Mouse (Mus musculus): ENCODE measurements around the gene BC049352. TPM values are rescaled to one million over a fixed set of nuclear protein-coding genes. Genes with fewer than 3 reads are reported as not detected.

BC049352 gene
- polyA plus RNA-seq, 1 experiment from 2014 or later: not detected

DNA sequence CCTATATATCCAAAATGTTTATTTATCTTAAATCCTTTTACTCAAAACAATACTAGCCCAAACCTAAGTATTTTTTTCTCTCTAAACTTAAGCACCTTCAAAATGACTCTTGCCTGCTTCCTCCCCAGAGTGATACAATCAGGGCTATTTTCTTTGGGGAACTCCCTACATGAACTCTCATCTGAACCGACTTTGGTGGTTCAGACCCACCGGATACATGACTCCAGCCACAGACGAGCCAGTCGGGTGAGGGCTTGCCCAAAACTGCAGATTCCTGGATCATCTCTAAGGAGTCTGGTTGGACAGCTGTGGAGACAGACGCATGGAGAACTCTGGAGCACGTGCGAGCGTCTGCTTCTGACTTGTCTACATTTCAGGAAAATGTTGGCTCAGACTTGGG is 47.6 kb downstream of the BC049352 start:
- WGBS: 89% methylated on average over 8 of the region's 8 CpGs

DNA sequence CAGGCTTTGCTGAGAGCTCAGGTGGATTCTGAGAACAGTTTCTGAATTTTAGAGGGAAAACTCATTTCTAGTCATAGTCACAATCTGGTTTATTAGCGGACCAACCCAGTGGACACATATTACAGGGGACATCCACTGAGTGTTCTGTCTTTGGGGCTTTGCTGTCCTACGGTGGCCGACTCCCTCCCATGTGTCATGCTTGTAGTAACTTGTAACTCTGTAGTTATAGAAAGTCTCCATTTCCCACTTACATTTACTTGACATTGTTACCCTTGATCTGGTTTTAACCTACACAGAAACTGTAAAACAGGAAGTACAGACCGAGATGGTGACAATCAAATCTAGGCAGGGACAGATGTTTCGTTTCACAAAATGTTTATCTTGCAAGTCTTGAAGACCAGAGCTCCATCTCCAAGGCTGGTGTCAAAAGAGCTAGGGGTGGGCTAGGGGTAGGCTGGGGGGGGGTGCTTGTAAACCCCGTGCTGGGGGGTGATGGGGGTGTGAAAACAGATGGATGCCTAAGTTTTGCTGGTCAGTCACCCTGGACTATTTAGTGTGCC is 53.9 kb downstream of the BC049352 start:
- Histone ChIP-seq H3K36me3 (no peaks in the 10 kb centered on the region), H3K4me1 (replicated peaks) (no peaks in the 10 kb centered on the region), H3K27ac (no peak overlapping the region), H3K9ac (replicated peaks) (no peak overlapping the region), H3K9me3 (no peaks in the 10 kb centered on the region), H3K4me2 (replicated peaks) (no peak overlapping the region), H3K27me3 (no peaks in the 10 kb centered on the region), H3K4me3 (replicated peaks) (no peak overlapping the region)
- ATAC-seq: no peak
- WGBS: 86% methylated on average over 6 of the region's 6 CpGs

More for the DNA sequence above, 47.6 kb downstream of the BC049352 start:
- H3K27ac ChIP-seq: no peak overlapping the region
- H3K4me3 ChIP-seq (replicated peaks): no peak overlapping the region
- no peaks in the 10 kb centered on the region for H3K9me3 ChIP-seq
- ATAC-seq: no peak
- no peak overlapping the region for H3K9ac ChIP-seq (replicated peaks)
- H3K4me2 ChIP-seq (replicated peaks): no peak overlapping the region
- no peaks in the 10 kb centered on the region for H3K27me3 ChIP-seq
- no peaks in the 10 kb centered on the region for H3K4me1 ChIP-seq (replicated peaks)
- no peaks in the 10 kb centered on the region for H3K36me3 ChIP-seq

DNA sequence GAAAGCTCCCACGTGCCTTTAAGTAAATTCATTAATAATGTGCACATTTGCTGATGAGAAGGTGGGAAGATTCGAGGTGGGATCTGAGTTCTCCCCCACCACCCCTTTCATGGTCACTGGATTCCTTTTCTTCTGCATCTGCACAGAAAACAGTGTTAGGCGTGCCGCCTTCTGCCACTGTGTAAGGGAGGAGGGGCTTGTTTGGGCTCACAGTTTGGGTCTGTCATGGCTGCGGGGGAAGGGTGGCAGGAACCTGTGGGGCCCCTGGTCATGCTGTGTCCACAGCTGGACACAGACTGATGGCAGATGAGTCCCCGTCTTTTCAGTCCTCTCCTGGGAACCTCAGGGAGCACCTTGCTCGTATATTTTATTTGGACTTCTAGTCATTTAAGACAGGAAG is 54.9 kb downstream of the BC049352 start:
- Histone ChIP-seq H3K9me3 (no peaks in the 10 kb centered on the region), H3K4me1 (replicated peaks) (no peaks in the 10 kb centered on the region), H3K36me3 (no peaks in the 10 kb centered on the region), H3K4me3 (replicated peaks) (no peak overlapping the region), H3K9ac (replicated peaks) (no peak overlapping the region), H3K27me3 (no peaks in the 10 kb centered on the region), H3K4me2 (replicated peaks) (no peak overlapping the region), H3K27ac (no peak overlapping the region)
- ATAC-seq: no peak
- 42% methylated on average over 7 of the region's 7 CpGs for WGBS

DNA sequence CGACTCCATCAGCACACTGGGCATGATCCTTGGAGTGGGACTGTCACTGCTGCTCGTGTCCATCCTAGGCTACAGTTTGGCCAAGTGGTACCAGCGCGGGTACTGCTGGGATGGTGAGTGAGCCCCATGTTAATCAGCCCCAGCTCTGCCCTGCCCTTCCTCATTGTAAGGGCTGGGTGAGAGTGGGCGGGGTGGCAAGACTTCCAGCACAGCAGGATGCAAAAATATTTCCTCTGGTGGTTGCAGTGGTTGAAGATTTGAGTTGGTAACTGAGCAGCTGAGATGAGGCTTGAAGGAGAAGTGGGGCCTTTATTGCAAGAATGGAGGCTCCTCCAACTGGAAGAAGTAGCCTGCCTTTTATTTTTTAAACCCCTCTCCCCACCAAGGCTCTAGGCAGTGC is 59.6 kb downstream of the BC049352 start:
- no peaks in the 10 kb centered on the region for H3K4me1 ChIP-seq (replicated peaks)
- H3K9ac ChIP-seq (replicated peaks): no peak overlapping the region
- 83% methylated on average over 5 of the region's 5 CpGs for WGBS
- no peak overlapping the region for H3K4me2 ChIP-seq (replicated peaks)
- H3K27ac ChIP-seq: no peak overlapping the region
- no peak for ATAC-seq
- H3K9me3 ChIP-seq: no peaks in the 10 kb centered on the region
- H3K27me3 ChIP-seq: no peaks in the 10 kb centered on the region
- no peak overlapping the region for H3K4me3 ChIP-seq (replicated peaks)
- H3K36me3 ChIP-seq: no peaks in the 10 kb centered on the region

DNA sequence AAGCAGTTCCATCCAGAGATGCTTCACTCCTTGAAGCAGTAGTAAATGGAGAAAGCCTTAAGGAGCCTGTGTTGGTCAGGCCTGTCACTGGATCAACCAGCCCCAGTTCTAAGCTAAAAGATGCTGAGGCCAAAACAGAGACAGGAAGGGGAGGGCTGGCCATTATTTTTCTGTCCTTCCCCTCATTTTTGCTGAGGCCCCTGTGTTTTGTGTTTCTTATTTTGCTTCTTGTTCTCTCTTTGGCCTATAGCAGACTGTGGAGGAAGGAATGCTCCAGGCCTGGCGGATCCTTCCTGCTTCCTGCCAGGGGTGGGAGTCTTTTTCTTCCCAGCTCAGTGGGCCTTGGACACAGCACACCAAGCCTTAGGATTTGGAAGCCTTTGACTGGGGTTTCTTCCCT is 63.6 kb downstream of the BC049352 start:
- 87% methylated on average over 1 of the region's 1 CpGs for WGBS

DNA sequence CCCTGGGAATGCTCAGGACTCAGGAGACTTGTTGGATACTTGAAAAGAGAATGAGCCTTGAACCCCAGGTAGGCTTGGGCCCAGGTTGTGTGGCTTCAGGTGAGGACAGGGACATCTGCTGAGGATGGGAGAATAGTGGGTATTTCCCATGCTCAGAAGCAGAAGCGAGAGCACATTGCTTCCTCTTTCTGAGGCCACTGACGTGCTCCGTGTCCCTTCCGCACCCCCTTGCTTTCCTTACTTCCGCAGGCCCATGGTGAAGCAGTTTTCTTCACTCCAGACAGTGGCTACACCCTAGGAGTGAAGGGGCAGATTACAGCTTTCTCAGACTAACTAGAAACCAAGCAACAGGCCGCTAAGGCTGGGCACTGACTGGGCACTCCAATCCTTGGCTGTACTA is 64.3 kb downstream of the BC049352 start:
- Histone ChIP-seq H3K36me3 (no peaks in the 10 kb centered on the region), H3K9me3 (no peaks in the 10 kb centered on the region), H3K27ac (no peak overlapping the region), H3K27me3 (no peaks in the 10 kb centered on the region), H3K4me3 (replicated peaks) (no peak overlapping the region), H3K9ac (replicated peaks) (no peak overlapping the region), H3K4me2 (replicated peaks) (no peak overlapping the region), H3K4me1 (replicated peaks) (no peaks in the 10 kb centered on the region)
- no peak for ATAC-seq
- 92% methylated on average over 6 of the region's 6 CpGs for WGBS

More for the DNA sequence above, 63.6 kb downstream of the BC049352 start:
- H3K27me3 ChIP-seq: no peaks in the 10 kb centered on the region
- no peak overlapping the region for H3K4me3 ChIP-seq (replicated peaks)
- no peak overlapping the region for H3K4me2 ChIP-seq (replicated peaks)
- no peak for ATAC-seq
- H3K9ac ChIP-seq (replicated peaks): no peak overlapping the region
- H3K36me3 ChIP-seq: no peaks in the 10 kb centered on the region
- no peaks in the 10 kb centered on the region for H3K9me3 ChIP-seq
- H3K4me1 ChIP-seq (replicated peaks): no peaks in the 10 kb centered on the region
- no peak overlapping the region for H3K27ac ChIP-seq

DNA sequence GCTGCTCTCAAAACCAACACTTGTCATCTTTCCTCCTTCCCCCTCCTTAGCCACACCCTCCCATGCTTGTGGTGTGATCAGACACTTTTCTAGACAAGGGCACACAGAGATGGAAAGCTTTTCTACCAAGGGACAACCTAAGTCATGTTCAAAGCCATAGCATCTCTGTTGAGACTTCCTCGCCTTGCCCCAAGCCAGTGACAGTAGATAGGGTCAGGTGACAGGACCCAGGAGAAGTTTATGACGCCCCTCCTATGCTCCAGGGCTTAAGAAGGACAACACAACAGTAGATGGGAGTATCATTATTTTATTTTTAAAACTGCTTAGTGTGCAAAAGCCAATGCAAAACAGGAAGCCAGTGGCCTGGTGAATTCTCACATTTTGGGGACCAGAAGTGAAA is 65.7 kb downstream of the BC049352 start:
- no peak for ATAC-seq
- Histone ChIP-seq H3K4me3 (replicated peaks) (no peak overlapping the region), H3K9me3 (no peaks in the 10 kb centered on the region), H3K9ac (replicated peaks) (no peak overlapping the region), H3K4me2 (replicated peaks) (no peak overlapping the region), H3K27me3 (no peaks in the 10 kb centered on the region), H3K36me3 (no peaks in the 10 kb centered on the region), H3K4me1 (replicated peaks) (no peaks in the 10 kb centered on the region), H3K27ac (no peak overlapping the region)
- 61% methylated on average over 2 of the region's 2 CpGs for WGBS

DNA sequence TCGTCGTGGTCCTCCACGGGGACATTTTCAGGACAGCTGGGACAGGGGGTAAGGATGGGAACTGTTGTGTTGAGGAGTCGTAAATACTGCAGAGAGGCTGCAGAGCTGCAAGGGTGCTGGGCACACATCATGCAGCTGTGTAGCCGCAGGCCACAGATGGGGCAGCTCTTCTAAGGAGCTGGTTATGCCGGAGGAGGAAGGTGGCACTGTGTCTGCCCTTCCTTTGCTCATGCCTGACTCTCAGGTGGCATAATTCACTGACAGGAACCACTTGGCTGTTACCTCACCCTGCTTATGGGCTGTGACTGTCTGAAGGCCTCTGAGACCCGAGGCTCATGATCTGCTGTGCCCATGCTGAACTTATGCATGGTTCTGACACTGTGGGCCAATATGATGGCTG is 68.5 kb downstream of the BC049352 start:
- Histone ChIP-seq H3K36me3 (no peaks in the 10 kb centered on the region), H3K9me3 (no peaks in the 10 kb centered on the region), H3K4me2 (replicated peaks) (no peak overlapping the region), H3K4me1 (replicated peaks) (no peaks in the 10 kb centered on the region), H3K27ac (no peak overlapping the region), H3K9ac (replicated peaks) (no peak overlapping the region), H3K27me3 (no peaks in the 10 kb centered on the region), H3K4me3 (replicated peaks) (no peak overlapping the region)
- 89% methylated on average over 7 of the region's 7 CpGs for WGBS
- ATAC-seq: no peak

DNA sequence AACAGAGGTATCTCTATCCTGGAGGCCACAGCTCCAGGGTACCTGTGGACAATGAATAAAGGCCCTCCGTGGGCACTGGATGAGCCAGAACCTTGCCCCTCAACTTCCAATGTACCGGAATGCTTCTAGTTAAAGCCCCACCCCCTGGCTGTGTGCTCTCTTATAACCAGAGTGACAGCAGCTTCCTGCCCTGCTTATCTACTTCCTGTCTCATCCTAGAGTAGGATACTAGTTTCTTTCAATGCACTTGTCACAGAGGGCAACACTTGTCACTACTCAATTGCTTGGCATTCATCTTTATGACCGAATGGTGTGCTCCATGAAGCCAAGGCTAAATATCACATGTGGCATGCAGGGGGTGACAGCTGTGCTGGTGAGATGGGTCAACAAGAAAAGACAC is 69.5 kb downstream of the BC049352 start:
- no peak overlapping the region for H3K9ac ChIP-seq (replicated peaks)

DNA sequence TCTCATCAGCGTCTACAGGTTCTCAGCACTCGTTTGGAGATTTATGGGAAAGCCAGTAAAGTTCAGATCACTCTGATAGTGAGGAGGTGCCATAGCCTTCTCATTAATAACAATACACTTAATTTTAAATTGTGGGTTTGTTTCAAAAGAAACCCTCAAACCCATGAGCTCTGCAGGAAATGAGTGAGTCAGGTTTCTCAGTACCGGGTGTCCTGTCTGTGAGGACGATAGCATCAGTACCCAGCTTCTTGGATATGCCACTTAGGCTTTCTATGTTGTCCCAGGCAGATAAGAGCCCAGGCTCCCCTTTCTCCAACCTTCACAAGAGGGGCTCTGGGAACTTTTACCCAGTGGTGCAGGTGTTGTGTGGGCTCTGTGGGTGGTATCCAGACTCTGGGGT is 70.2 kb downstream of the BC049352 start:
- 84% methylated on average over 4 of the region's 4 CpGs for WGBS
- no peak overlapping the region for H3K4me3 ChIP-seq (replicated peaks)
- no peaks in the 10 kb centered on the region for H3K4me1 ChIP-seq (replicated peaks)
- no peaks in the 10 kb centered on the region for H3K9me3 ChIP-seq
- H3K27me3 ChIP-seq: no peaks in the 10 kb centered on the region
- no peak overlapping the region for H3K27ac ChIP-seq
- no peaks in the 10 kb centered on the region for H3K36me3 ChIP-seq
- no peak for ATAC-seq
- H3K9ac ChIP-seq (replicated peaks): no peak overlapping the region
- no peak overlapping the region for H3K4me2 ChIP-seq (replicated peaks)

More for the DNA sequence above, 69.5 kb downstream of the BC049352 start:
- ATAC-seq: no peak
- Histone ChIP-seq H3K4me2 (replicated peaks) (no peak overlapping the region), H3K27me3 (no peaks in the 10 kb centered on the region), H3K4me3 (replicated peaks) (no peak overlapping the region), H3K36me3 (no peaks in the 10 kb centered on the region), H3K9me3 (no peaks in the 10 kb centered on the region), H3K27ac (no peak overlapping the region), H3K4me1 (replicated peaks) (no peaks in the 10 kb centered on the region)
- WGBS: 86% methylated on average over 3 of the region's 3 CpGs

DNA sequence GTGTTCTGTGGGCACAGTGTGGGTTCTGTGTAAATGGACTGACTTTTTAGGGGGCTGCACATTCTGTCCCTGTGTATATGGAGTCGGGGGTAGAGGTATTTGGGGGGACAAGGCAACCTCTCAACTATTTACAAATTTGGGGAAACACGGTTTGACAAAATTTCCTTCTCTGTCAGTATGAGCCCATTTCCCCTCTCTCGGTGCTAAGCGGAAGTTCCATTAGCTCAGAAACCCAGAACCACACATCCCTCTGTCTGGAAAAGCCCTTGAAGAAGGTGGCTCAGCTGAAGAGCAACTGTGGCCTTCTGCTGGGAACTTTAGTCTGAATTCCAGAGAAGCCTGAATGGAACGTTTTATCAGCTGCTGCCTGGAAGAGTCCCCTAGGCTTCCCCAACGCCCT is 70.6 kb downstream of the BC049352 start:
- Histone ChIP-seq H3K36me3 (no peaks in the 10 kb centered on the region), H3K9ac (replicated peaks) (no peak overlapping the region), H3K4me2 (replicated peaks) (no peak overlapping the region), H3K27me3 (no peaks in the 10 kb centered on the region), H3K9me3 (no peaks in the 10 kb centered on the region), H3K4me1 (replicated peaks) (no peaks in the 10 kb centered on the region), H3K4me3 (replicated peaks) (no peak overlapping the region), H3K27ac (no peak overlapping the region)
- no peak for ATAC-seq
- WGBS: 77% methylated on average over 6 of the region's 6 CpGs

DNA sequence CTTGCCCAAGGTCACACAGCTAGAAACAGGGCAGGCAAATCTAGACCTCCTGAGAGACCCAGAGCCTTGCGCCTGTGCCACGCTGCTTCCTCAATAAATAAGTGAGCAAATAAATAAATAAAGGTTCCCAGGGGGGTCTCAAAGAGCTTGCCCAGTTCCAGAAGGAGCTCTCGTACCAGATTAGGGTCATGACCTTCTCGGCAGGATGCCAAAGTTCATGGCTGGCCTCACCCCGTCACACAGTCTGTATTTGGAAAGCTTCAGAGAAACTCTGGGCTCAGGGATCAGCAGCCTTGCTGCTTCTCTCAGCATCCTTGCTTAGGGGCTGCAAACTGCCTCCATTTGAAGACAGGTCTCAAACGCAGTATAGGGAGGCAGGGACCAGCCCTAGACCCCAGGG is 72.2 kb downstream of the BC049352 start:
- Histone ChIP-seq H3K27me3 (no peaks in the 10 kb centered on the region), H3K9me3 (no peaks in the 10 kb centered on the region), H3K27ac (no peak overlapping the region), H3K4me3 (replicated peaks) (no peak overlapping the region), H3K9ac (replicated peaks) (no peak overlapping the region), H3K4me2 (replicated peaks) (no peak overlapping the region), H3K36me3 (no peaks in the 10 kb centered on the region), H3K4me1 (replicated peaks) (no peaks in the 10 kb centered on the region)
- ATAC-seq: no peak
- 56% methylated on average over 6 of the region's 6 CpGs for WGBS

DNA sequence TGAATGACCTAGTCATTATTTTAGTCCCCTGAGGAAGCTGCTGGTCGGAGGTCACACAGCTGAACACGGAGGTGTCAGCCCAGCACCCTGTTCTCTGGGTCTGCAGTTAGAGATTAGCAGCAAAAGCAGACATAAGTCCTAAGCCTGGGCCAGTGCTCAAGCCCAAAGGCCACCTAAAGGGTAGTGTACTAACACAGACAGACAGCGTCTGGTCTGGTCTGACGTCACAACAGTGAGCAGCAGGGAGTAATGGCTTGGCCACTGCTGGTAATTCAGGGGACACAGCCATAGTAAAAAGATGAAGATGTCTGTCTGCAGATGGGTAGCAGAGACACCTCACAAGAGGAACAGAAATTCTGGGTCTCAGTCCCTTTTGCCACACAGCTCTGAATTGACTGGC is 72.8 kb downstream of the BC049352 start:
- Histone ChIP-seq H3K4me2 (replicated peaks) (no peak overlapping the region), H3K27me3 (no peaks in the 10 kb centered on the region), H3K27ac (no peak overlapping the region), H3K9me3 (no peaks in the 10 kb centered on the region), H3K36me3 (no peaks in the 10 kb centered on the region), H3K9ac (replicated peaks) (no peak overlapping the region), H3K4me1 (replicated peaks) (no peaks in the 10 kb centered on the region), H3K4me3 (replicated peaks) (no peak overlapping the region)
- ATAC-seq: no peak
- 61% methylated on average over 4 of the region's 4 CpGs for WGBS
